Mouse (Mus musculus): ENCODE measurements around the gene Gm17571.

DNA sequence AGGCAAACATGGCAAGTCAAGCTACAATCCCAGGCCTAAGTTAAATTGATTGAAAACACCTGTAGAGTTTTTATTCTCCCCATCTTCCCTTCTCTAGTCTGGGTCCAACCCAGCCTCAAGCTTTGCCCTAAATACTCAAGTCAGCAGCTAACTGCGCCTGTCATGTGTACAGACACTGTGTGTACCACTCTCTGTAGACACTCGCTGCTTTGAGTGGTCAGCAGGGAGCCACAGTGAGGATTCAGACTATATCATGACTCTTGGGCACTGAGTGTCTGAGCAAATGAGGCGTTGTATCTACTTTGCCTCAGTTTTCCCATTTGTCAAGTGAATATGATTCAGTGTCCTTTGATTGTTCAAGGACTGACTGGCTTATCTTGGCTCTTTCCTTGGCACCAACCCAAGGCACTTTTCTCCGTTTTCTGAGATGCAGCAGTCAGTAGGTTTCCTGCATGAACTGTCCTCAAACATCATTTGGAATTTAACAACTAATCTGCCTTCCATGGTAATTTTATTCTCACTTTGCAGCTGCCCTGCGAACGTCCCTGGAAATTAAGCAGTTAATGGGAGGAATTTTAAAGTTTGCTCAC is 13.0 kb downstream of the Gm17571 start:
- TF ChIP-seq CTCF (IDR thresholded peaks at IDR 0.05; ENCODE audit: low read depth) (no peak), EP300 (IDR thresholded peaks at IDR 0.05; ENCODE audit: low read depth) (no peak)
